Mouse (Mus musculus) hindbrain, postnatal 0 days (tissue): Measurements from ENCODE around the gene Scg5. TPM values are rescaled to one million over a fixed set of nuclear protein-coding genes. Genes with fewer than 3 reads are reported as not detected.
A peak's percentile ranks its signal among the peaks of the same experiment; 100 is the strongest.

Experiments
- ATAC-seq: fragments of 200-750 bp; cut with Nextera tagmentation; 2 replicates; pipeline ENCODE4 v1.8.0; 2017; ENCODE audit warnings: mild to moderate bottlenecking, moderate TSS enrichment, moderate library complexity
- DNase-seq: peaks from one replicate; pipeline ENCODE4 v3.0.0-alpha.2; 2015; ENCODE audit warnings: low spot score
- H3K27ac ChIP-seq: fragments of 300-500 bp; sonication (generic); 2 replicates; pipeline ENCODE4 v1.5.1; 2014; ENCODE audit warnings: mild to moderate bottlenecking
- H3K27me3 ChIP-seq: fragments of 300-500 bp; sonication (generic); 2 replicates; pipeline ENCODE4 v1.6.1; 2014; ENCODE audit warnings: low read length, mixed read lengths; ENCODE audit not compliant: insufficient read depth
- H3K36me3 ChIP-seq: fragments of 300-500 bp; sonication (generic); 2 replicates; pipeline ENCODE4 v1.6.1; 2014; ENCODE audit warnings: low read length, mixed read lengths; ENCODE audit not compliant: insufficient read depth
- H3K4me1 ChIP-seq: fragments of 300-500 bp; sonication (generic); 2 replicates; pipeline ENCODE4 v1.6.1; 2014; ENCODE audit warnings: antibody characterized with exemption, low read length, mixed read lengths; ENCODE audit not compliant: insufficient read depth
- H3K4me2 ChIP-seq: fragments of 300-500 bp; sonication (generic); 2 replicates; pipeline ENCODE4 v1.6.1; 2014; ENCODE audit warnings: low read depth, mild to moderate bottlenecking, low read length, moderate library complexity, mixed read lengths
- H3K4me3 ChIP-seq: fragments of 300-500 bp; sonication (generic); 2 replicates; pipeline ENCODE4 v1.5.1; 2014; ENCODE audit warnings: low read length
- H3K9ac ChIP-seq: fragments of 300-500 bp; sonication (generic); replicated peaks from 2 replicates; pipeline ENCODE4 v1.6.1; 2014; ENCODE audit warnings: mild to moderate bottlenecking, low read length, moderate library complexity, mixed read lengths
- H3K9me3 ChIP-seq: fragments of 300-500 bp; sonication (generic); 2 replicates; pipeline ENCODE4 v1.6.1; 2016; ENCODE audit warnings: low read length, mixed read lengths
- CTCF ChIP-seq: IDR thresholded peaks from 2 replicates; pipeline ENCODE4 v1.5.1; 2016; ENCODE audit warnings: antibody characterized with exemption, control low read depth, low read depth
- WGBS: fragments of 180-500 bp; shearing (Covaris S2); extraction: QIAGEN DNeasy Blood & Tissue Kit; methylation state at CpG from one replicate; pipeline ENCODE4 v1.1.7; 2014; 5-methylcytosine and 5-hydroxymethylcytosine counted together
- polyA plus RNA-seq: library from polyadenylated mRNA; unstranded; fragments of >200 nt; fragmentation: Nextera tagmentation; extraction: Ambion mirVana; gene quantifications from 2 replicates; pipeline ENCODE4 v1.2.1, GENCODE M21; 2015
- total RNA-seq: library from RNA; depleted of rRNA; stranded (reverse); fragments of >200 nt; gene quantifications from 2 replicates; pipeline ENCODE4 v1.2.3, GENCODE M21; 2014; rRNA removed

Scg5 gene
- total and polyA plus RNA-seq, 2 experiments from 2014 or later: 203 to 362 TPM

- no peaks in the 10 kb centered on the region for H3K36me3 ChIP-seq
- H3K27ac ChIP-seq: no peak overlapping the region
- peaks cover 7% of the 10 kb centered on the region for H3K4me1 ChIP-seq
- H3K9ac ChIP-seq: peak overlapping the region; percentile 55; the same call in 1 of the 2 replicates
- no peaks in the 10 kb centered on the region for H3K9me3 ChIP-seq
- TF ChIP-seq CTCF: no peak
- DNase-seq (peak; percentile 58), ATAC-seq (peak; percentile 67)
- H3K4me3 ChIP-seq: peak overlapping the region; percentile 61
- peaks cover 7% of the 10 kb centered on the region; the same call in 1 of the 2 replicates for H3K27me3 ChIP-seq
- peak overlapping the region; percentile 96 for H3K4me2 ChIP-seq
- WGBS: under 1% methylated on average over 47 of the region's 47 CpGs
Measured at GRCm38 (mm10) chr2:113757525-113758310, 71.2 kb downstream of the Scg5 start.

- H3K9ac ChIP-seq: peak overlapping the region; percentile 55; the same call in 1 of the 2 replicates
- no peak for TF ChIP-seq CTCF
- peak overlapping the region; percentile 61 for H3K4me3 ChIP-seq
- peaks cover 7% of the 10 kb centered on the region; the same call in 1 of the 2 replicates for H3K27me3 ChIP-seq
- ATAC-seq (no peak), DNase-seq (no peak)
- H3K36me3 ChIP-seq: no peaks in the 10 kb centered on the region
- H3K4me1 ChIP-seq: peaks cover 7% of the 10 kb centered on the region
- 2% methylated on average over 12 of the region's 12 CpGs for WGBS
- peak overlapping the region; percentile 96 for H3K4me2 ChIP-seq
- H3K9me3 ChIP-seq: no peaks in the 10 kb centered on the region
- H3K27ac ChIP-seq: no peak overlapping the region
Measured at GRCm38 (mm10) chr2:113756924-113757524, 71.9 kb downstream of the Scg5 start.

GRCm38 (mm10) chr2:113749721-113750120, 79.2 kb downstream of the Scg5 start:
- no peak overlapping the region for H3K4me2 ChIP-seq
- H3K27me3 ChIP-seq: no peaks in the 10 kb centered on the region
- TF ChIP-seq CTCF: no peak
- no peak for ATAC-seq
- no peaks in the 10 kb centered on the region for H3K36me3 ChIP-seq
- H3K4me1 ChIP-seq: no peaks in the 10 kb centered on the region
- H3K9ac ChIP-seq: no peak overlapping the region
- no peak overlapping the region for H3K27ac ChIP-seq
- WGBS: 81% methylated on average over 12 of the region's 12 CpGs
- H3K9me3 ChIP-seq: no peaks in the 10 kb centered on the region
- DNase-seq: no peak
- H3K4me3 ChIP-seq: no peak overlapping the region

- Histone ChIP-seq H3K9ac (no peak overlapping the region), H3K27me3 (no peaks in the 10 kb centered on the region), H3K9me3 (no peaks in the 10 kb centered on the region), H3K27ac (no peak overlapping the region), H3K4me3 (no peak overlapping the region), H3K4me2 (no peak overlapping the region), H3K4me1 (no peaks in the 10 kb centered on the region), H3K36me3 (no peaks in the 10 kb centered on the region)
- TF ChIP-seq CTCF: no peak
- WGBS: 93% methylated on average over 9 of the region's 9 CpGs
- no peak for DNase-seq
- no peak for ATAC-seq
Measured at GRCm38 (mm10) chr2:113749309-113749708, 79.6 kb downstream of the Scg5 start.

GRCm38 (mm10) chr2:113728581-113728980, 100.3 kb downstream of the Scg5 start:
- H3K9ac ChIP-seq: no peak overlapping the region
- H3K4me3 ChIP-seq: no peak overlapping the region
- H3K36me3 ChIP-seq: no peaks in the 10 kb centered on the region
- ATAC-seq (no peak), DNase-seq (no peak)
- no peaks in the 10 kb centered on the region for H3K4me1 ChIP-seq
- no peaks in the 10 kb centered on the region for H3K27me3 ChIP-seq
- no peaks in the 10 kb centered on the region for H3K9me3 ChIP-seq
- H3K27ac ChIP-seq: no peak overlapping the region
- 99% methylated on average over 3 of the region's 3 CpGs for WGBS
- no peak for TF ChIP-seq CTCF
- no peak overlapping the region for H3K4me2 ChIP-seq

Other genes with a start within 250 kb of the Scg5 start
- 4.5 and 5.2 TPM in 2 replicates for gene Grem1, start 70.5 kb downstream of the Scg5 start, total RNA-seq
- gene Grem1, start 70.5 kb downstream of the Scg5 start, polyA plus RNA-seq: 1.6 and 2.0 TPM in 2 replicates
- gene Arhgap11a, start 19.5 kb upstream of the Scg5 start, total RNA-seq: 1.8 and 2.2 TPM in 2 replicates
- gene Arhgap11a, start 19.5 kb upstream of the Scg5 start, polyA plus RNA-seq: 6.5 and 6.7 TPM in 2 replicates
- gene Gjd2, start 184.5 kb upstream of the Scg5 start, total RNA-seq: 58.7 and 60.8 TPM in 2 replicates
- 11.9 and 12.8 TPM in 2 replicates for gene Gjd2, start 184.5 kb upstream of the Scg5 start, polyA plus RNA-seq
- 1.6 and 7.5 TPM in 2 replicates for gene Actc1, start 224.4 kb upstream of the Scg5 start, total RNA-seq
- gene Actc1, start 224.4 kb upstream of the Scg5 start, polyA plus RNA-seq: 0.48 and 0.91 TPM in 2 replicates